In genomic region chr14:54572790-54573736, GRCm38 (mm10) we compare ENCODE assay signal across 10 mouse cellular contexts. TPM values are rescaled to one million over a fixed set of nuclear protein-coding genes. Genes with fewer than 3 reads are reported as not detected.
DNase-seq lines count a peak whose midpoint lies in the region; ATAC-seq and TF ChIP-seq lines count a peak whose summit lies in the region.
"Had no signal": no experiment of that assay in that cellular context is flagged by ENCODE, and none has a peak within 500 bp of the region (broad histone marks: within the 10 kb centered on the region; RNA-seq: fewer than 3 reads in every experiment).

No protein-coding gene starts in this region.

- no peaks in the 10 kb centered on the region for H3K36me3 ChIP-seq in heart, adult 2 months (ENCODE audit: control insufficient read depth, insufficient read depth, low read length)
- 0 out of 2 replicates have a peak, but pooled peaks cover 3% of the 10 kb centered on the region for H3K36me3 ChIP-seq in forebrain, embryonic 15.5 days
- peaks cover 52% of the 10 kb centered on the region for H3K36me3 ChIP-seq in kidney, embryonic 15.5 days

- TF ChIP-seq EP300 in heart, adult 2 months (IDR thresholded peaks at IDR 0.05; ENCODE audit: insufficient read depth, low read depth, low read length) = no peak

- peak; percentile 28; the same call in 1 of the 2 replicates for ATAC-seq in forebrain, embryonic 15.5 days (replicated peaks)
- ATAC-seq in kidney, embryonic 15.5 days (replicated peaks; ENCODE audit: low FRiP score) = peak; percentile 45

- peak in 1 of 2 experiments; percentile 51 for DNase-seq in heart, adult 2 months
- no peak for DNase-seq in heart, postnatal 25 days (ENCODE audit: low spot score)
- DNase-seq in lung, postnatal 25 days (ENCODE audit: low spot score) = peak; percentile 68
- DNase-seq in cerebellum, adult 18-20 months = no peak
- DNase-seq in layer of hippocampus, adult 2 months (ENCODE audit: low spot score in 2 of 2) = no peak
- DNase-seq in cerebellum, postnatal 4 days (ENCODE audit: low spot score in 2 of 2) = no peak

- no peaks in the 10 kb centered on the region for H3K9me3 ChIP-seq in forebrain, embryonic 15.5 days
- no peaks in the 10 kb centered on the region for H3K9me3 ChIP-seq in kidney, embryonic 15.5 days (replicated peaks)

- no peak overlapping the region for H3K4me3 ChIP-seq in heart, adult 2 months
- H3K4me3 ChIP-seq in forebrain, embryonic 15.5 days = peak overlapping the region; percentile 64
- H3K4me3 ChIP-seq in kidney, embryonic 15.5 days (replicated peaks) = peak overlapping the region; percentile 80
- H3K4me3 ChIP-seq in layer of hippocampus, adult 2 months = no peak overlapping the region

- intact Hi-C loops in heart, adult 2 months (cut with DNase I) = no loop called here
- intact Hi-C loops in heart, postnatal 25 days (cut with DNase I) = loop anchor here (10.0 kb wide), 1 partner anchor 348 kb away; no protein-coding TSS in a partner anchor

- peak overlapping the region; percentile 94 for H3K4me2 ChIP-seq in forebrain, embryonic 15.5 days (replicated peaks)
- H3K4me2 ChIP-seq in kidney, embryonic 15.5 days = peak overlapping the region; percentile 84

- H3K27me3 ChIP-seq in heart, adult 2 months (ENCODE audit: control insufficient read depth, insufficient read depth, low read length) = peaks cover 2% of the 10 kb centered on the region; the same call in 1 of the 2 replicates
- H3K27me3 ChIP-seq in forebrain, embryonic 15.5 days = peaks cover 5% of the 10 kb centered on the region; the same call in 1 of the 2 replicates
- no peaks in the 10 kb centered on the region for H3K27me3 ChIP-seq in kidney, embryonic 15.5 days

- peaks cover 1% of the 10 kb centered on the region; the same call in 1 of the 2 replicates for H3K4me1 ChIP-seq in heart, adult 2 months (ENCODE audit: control insufficient read depth, insufficient read depth, low read length)
- H3K4me1 ChIP-seq in forebrain, embryonic 15.5 days = peaks cover 60% of the 10 kb centered on the region
- peaks cover 59% of the 10 kb centered on the region for H3K4me1 ChIP-seq in kidney, embryonic 15.5 days

- H3K9ac ChIP-seq in heart, adult 2 months (ENCODE audit: low read depth, low read length) = peak overlapping the region; percentile 28; the same call in 1 of the 2 replicates
- 0 out of 2 replicates have a peak overlapping the region, but pooled peaks have one; percentile 17 for H3K9ac ChIP-seq in forebrain, embryonic 15.5 days (replicated peaks)
- peak overlapping the region; percentile 44 for H3K9ac ChIP-seq in kidney, embryonic 15.5 days

- no peaks in the 10 kb centered on the region for H3K79me2 ChIP-seq in heart, adult 2 months (replicated peaks; ENCODE audit: control insufficient read depth, insufficient read depth, low read length)

- TF ChIP-seq POLR2A in heart, adult 2 months (IDR thresholded peaks at IDR 0.05; ENCODE audit: insufficient read depth, low read depth, low read length) = no peak

- WGBS in heart, adult 2 months = 41% methylated on average over 14 of the region's 14 CpGs
- 6% methylated on average over 14 of the region's 14 CpGs for WGBS in forebrain, embryonic 15.5 days
- WGBS in kidney, embryonic 15.5 days = 24% methylated on average over 14 of the region's 14 CpGs

- TF ChIP-seq CTCF in heart, adult 2 months (IDR thresholded peaks at IDR 0.05) = no peak
- no peak for TF ChIP-seq CTCF in layer of hippocampus, adult 2 months (conservative IDR thresholded peaks at IDR 0.05)

- peak overlapping the region; percentile 26 for H3K27ac ChIP-seq in heart, adult 2 months
- H3K27ac ChIP-seq in forebrain, embryonic 15.5 days (replicated peaks) = peak overlapping the region; percentile 65
- H3K27ac ChIP-seq in kidney, embryonic 15.5 days = peak overlapping the region; percentile 85
- no peak overlapping the region for H3K27ac ChIP-seq in layer of hippocampus, adult 2 months
- H3K27ac ChIP-seq: macrophage had no signal

RNA-seq across cellular contexts. Expression of gene Ajuba, which starts 4.3 kb away (rescaled TPM):
- total RNA-seq in heart, adult 2 months (2021) = 1 to 10 TPM; 4.6 to 4.8 TPM
- 7.8 and 13.4 TPM in 2 replicates for polyA plus RNA-seq in heart, adult 2 months (2012; rRNA removed)
- total RNA-seq in heart, postnatal 25 days (2021) = 1 to 10 TPM; 6.0 to 6.5 TPM
- polyA plus RNA-seq in forebrain, embryonic 15.5 days (2015; fragmentation: Nextera tagmentation; extraction: Ambion mirVana) = 11.1 and 13.1 TPM in 2 replicates
- polyA plus RNA-seq in kidney, embryonic 15.5 days (2015; fragmentation: Nextera tagmentation; extraction: Ambion mirVana) = 45.9 and 50.4 TPM in 2 replicates
- total RNA-seq in layer of hippocampus, adult 2 months (2021) = 1 to 10 TPM; 1.1 to 1.8 TPM

RNA-seq across cellular contexts. Expression of gene Haus4, which starts 18.6 kb away (rescaled TPM):
- 1 to 10 TPM; 3.5 to 3.8 TPM for total RNA-seq in heart, adult 2 months (2021)
- 3.2 and 4.1 TPM in 2 replicates for polyA plus RNA-seq in heart, adult 2 months (2012; rRNA removed)
- 1 to 10 TPM; 3.2 to 3.6 TPM for total RNA-seq in heart, postnatal 25 days (2021)
- polyA plus RNA-seq in forebrain, embryonic 15.5 days (2015; fragmentation: Nextera tagmentation; extraction: Ambion mirVana) = 29.6 and 31.6 TPM in 2 replicates
- polyA plus RNA-seq in kidney, embryonic 15.5 days (2015; fragmentation: Nextera tagmentation; extraction: Ambion mirVana) = 50.7 and 53.2 TPM in 2 replicates
- 1 to 10 TPM; 4.4 to 4.8 TPM for total RNA-seq in layer of hippocampus, adult 2 months (2021)

RNA-seq across cellular contexts. Expression of gene 4931414P19Rik, which starts 32.7 kb away (rescaled TPM):
- 1 to 10 TPM; 5.9 to 6.4 TPM for total RNA-seq in heart, adult 2 months (2021)
- 2.4 and 4.4 TPM in 2 replicates for polyA plus RNA-seq in heart, adult 2 months (2012; rRNA removed)
- 1 to 10 TPM; 3.7 to 4.0 TPM for total RNA-seq in heart, postnatal 25 days (2021)
- polyA plus RNA-seq in forebrain, embryonic 15.5 days (2015; fragmentation: Nextera tagmentation; extraction: Ambion mirVana) = 8.0 and 8.9 TPM in 2 replicates
- 10.2 and 11.3 TPM in 2 replicates for polyA plus RNA-seq in kidney, embryonic 15.5 days (2015; fragmentation: Nextera tagmentation; extraction: Ambion mirVana)
- 1 to 10 TPM; 5.8 to 7.1 TPM for total RNA-seq in layer of hippocampus, adult 2 months (2021)

RNA-seq across cellular contexts. Expression of gene Psmb5, which starts 44.8 kb away (rescaled TPM):
- 100 to 1,000 TPM; 164 to 187 TPM for total RNA-seq in heart, adult 2 months (2021)
- 180 and 209 TPM in 2 replicates for polyA plus RNA-seq in heart, adult 2 months (2012; rRNA removed)
- total RNA-seq in heart, postnatal 25 days (2021) = 100 to 1,000 TPM; 195 to 201 TPM
- 430 and 444 TPM in 2 replicates for polyA plus RNA-seq in forebrain, embryonic 15.5 days (2015; fragmentation: Nextera tagmentation; extraction: Ambion mirVana)
- polyA plus RNA-seq in kidney, embryonic 15.5 days (2015; fragmentation: Nextera tagmentation; extraction: Ambion mirVana) = 422 and 424 TPM in 2 replicates
- total RNA-seq in layer of hippocampus, adult 2 months (2021) = 100 to 1,000 TPM; 199 to 218 TPM

RNA-seq across cellular contexts. Expression of gene Psmb11, which starts 48.2 kb away (rescaled TPM):
- not detected for total RNA-seq in heart, adult 2 months (2021)
- not detected in 2 replicates for polyA plus RNA-seq in heart, adult 2 months (2012; rRNA removed)
- total RNA-seq in heart, postnatal 25 days (2021) = not detected
- 0.15 TPM in 1 of 2 replicates, not detected in the other for polyA plus RNA-seq in forebrain, embryonic 15.5 days (2015; fragmentation: Nextera tagmentation; extraction: Ambion mirVana)
- polyA plus RNA-seq in kidney, embryonic 15.5 days (2015; fragmentation: Nextera tagmentation; extraction: Ambion mirVana) = not detected in 2 replicates
- under 1 TPM; 0.22 to 0.28 TPM for total RNA-seq in layer of hippocampus, adult 2 months (2021)
- total RNA-seq: CH12.LX had no signal
- polyA plus RNA-seq: macrophage had no signal

Comparison
In these comparisons a context has a peak if more than half of its experiments do, and no peak if none do; other contexts are left out.
1. H3K4me3 ChIP-seq: peak in forebrain, embryonic 15.5 days (single experiment) and kidney, embryonic 15.5 days (single experiment); none in heart, adult 2 months (single experiment) and layer of hippocampus, adult 2 months (single experiment).
2. Peak in every context shown above with its lines, with median percentiles within 50 percentile points of each other: H3K9ac ChIP-seq.